Mouse (Mus musculus) mesoderm, embryonic 11.5 days (tissue): ENCODE results near the gene Sv2a.

Source experiments
- DNase-seq: peaks from one replicate; pipeline ENCODE4 v3.0.0-alpha.2; 2012; ENCODE audit warnings: low read depth, low spot score

The Sv2a gene

DNA sequence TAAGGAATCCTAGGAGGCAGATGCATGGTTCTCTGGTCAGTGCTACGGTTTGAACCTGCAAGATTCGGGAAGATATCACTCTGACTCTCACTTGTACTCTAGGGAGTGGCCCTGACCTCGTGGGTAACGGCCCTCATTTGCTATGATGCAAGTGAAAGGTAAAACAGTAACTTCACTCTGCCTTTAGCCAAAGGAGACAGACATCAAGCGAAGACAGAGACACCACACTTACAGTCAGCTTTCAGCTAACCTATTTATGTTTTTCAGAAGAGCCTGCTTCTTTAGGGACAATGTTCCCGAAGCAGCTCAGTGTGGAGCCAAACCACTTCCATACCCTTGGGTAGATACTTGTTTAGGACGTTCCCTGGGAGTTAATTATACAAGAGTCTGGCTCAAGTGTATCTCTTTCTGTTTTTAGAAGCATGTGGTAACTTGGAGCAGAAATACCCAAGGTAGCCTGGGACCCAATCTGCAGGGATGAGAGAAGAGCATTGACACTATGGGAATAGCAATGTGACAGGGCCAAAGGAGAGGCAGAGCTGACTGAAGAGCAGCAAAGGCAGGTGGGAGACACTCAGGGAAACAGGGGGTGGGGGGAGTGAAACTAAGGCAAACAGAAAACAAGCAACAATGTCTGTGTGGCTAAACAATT lies 63.1 kb downstream of the Sv2a start:
- DNase-seq, result no peak
